Mouse (Mus musculus) testis, adult 2 months (tissue): Measurements from ENCODE around the gene Usp46. TPM values are rescaled to one million over a fixed set of nuclear protein-coding genes. Genes with fewer than 3 reads are reported as not detected.
"Not testable (repeated sequence)": the region's sequence is repeated elsewhere in the genome, so short reads cannot be mapped to it uniquely, and the experiment has no call there.

Experiments
- H3K27ac ChIP-seq: fragments of 200-500 bp; 2 replicates; pipeline ENCODE4 v1.5.1; 2012; ENCODE audit warnings: low read depth, low read length; ENCODE audit not compliant: control insufficient read depth, insufficient read depth
- H3K27me3 ChIP-seq: fragments of 200-500 bp; 2 replicates; pipeline ENCODE4 v1.6.1; 2012; ENCODE audit warnings: mild to moderate bottlenecking, low read length, moderate library complexity; ENCODE audit not compliant: control insufficient read depth, insufficient read depth
- H3K36me3 ChIP-seq: fragments of 200-500 bp; 2 replicates; pipeline ENCODE4 v1.6.1; 2012; ENCODE audit warnings: mild to moderate bottlenecking, low read length; ENCODE audit not compliant: control insufficient read depth, insufficient read depth
- H3K4me1 ChIP-seq: fragments of 200-500 bp; 2 replicates; pipeline ENCODE4 v1.6.1; 2012; ENCODE audit warnings: low read length; ENCODE audit not compliant: control insufficient read depth, insufficient read depth
- H3K4me3 ChIP-seq: fragments of 200-500 bp; 2 replicates; pipeline ENCODE4 v1.5.1; 2012; ENCODE audit warnings: low read depth, mild to moderate bottlenecking, low read length, moderate library complexity, mixed read lengths; ENCODE audit not compliant: control insufficient read depth
- CTCF ChIP-seq: fragments of 200-500 bp; IDR thresholded peaks from 2 replicates; pipeline ENCODE4 v1.5.1; 2012; ENCODE audit warnings: low read depth, mild to moderate bottlenecking, inconsistent platforms, low read length, moderate library complexity; ENCODE audit not compliant: control insufficient read depth, insufficient read depth, insufficient replicate concordance
- POLR2A ChIP-seq: fragments of 200-500 bp; IDR thresholded peaks from 2 replicates; pipeline ENCODE4 v1.6.1; 2012; ENCODE audit warnings: low read depth, mild to moderate bottlenecking, inconsistent platforms, low read length, moderate library complexity; ENCODE audit not compliant: control insufficient read depth
- polyA plus RNA-seq: library from polyadenylated mRNA; depleted of rRNA; stranded (reverse); fragments of >200 nt; gene quantifications from 2 replicates; pipeline ENCODE4 v1.2.3, GENCODE M21; 2012

Gene Usp46
- polyA plus RNA-seq, 1 experiment: 20.4 TPM

DNA sequence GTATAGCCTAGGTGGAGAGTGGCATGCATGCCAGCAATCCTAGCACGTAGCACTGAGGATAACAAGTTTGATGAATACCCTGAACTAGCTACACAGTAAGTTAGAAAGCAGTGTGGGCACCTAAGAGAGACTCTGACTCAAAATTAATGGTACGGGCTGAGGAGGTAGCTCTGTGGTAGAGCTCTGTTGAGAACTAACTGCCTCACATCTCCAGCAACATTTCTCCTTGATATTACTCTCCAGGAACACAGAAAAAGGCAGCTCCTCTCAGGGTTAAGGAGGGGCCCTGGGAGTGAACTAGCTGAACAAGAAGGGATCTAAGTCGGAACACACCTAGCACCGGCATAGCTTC, 24.2 kb upstream of the Usp46 start:
- H3K27me3 ChIP-seq: no peaks in the 10 kb centered on the region
- peak overlapping the region; percentile 93 for H3K27ac ChIP-seq
- TF ChIP-seq CTCF (no peak), POLR2A (no peak)
- H3K4me1 ChIP-seq: no peaks in the 10 kb centered on the region; the same call in 1 of the 2 replicates
- no peaks in the 10 kb centered on the region for H3K36me3 ChIP-seq
- peak overlapping the region; percentile 87 for H3K4me3 ChIP-seq

DNA sequence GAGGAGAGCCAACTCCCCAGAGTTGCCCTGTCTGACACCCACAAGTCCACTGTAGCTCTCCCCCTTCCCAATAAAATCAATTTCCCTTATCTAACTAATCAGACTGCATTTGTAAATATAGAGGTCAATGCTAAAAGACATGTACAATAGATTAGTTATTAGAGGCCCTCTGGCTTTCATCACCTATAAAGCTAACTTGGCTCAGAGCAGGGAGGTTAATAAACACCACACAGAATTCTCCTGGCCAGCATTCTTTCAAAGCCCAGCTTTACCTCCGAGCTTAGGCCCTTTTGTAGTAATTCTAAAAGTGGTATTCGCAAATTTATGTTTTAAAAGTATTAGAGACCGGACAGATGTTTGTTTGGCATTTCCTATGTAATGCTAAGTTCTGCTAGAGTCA, 21.4 kb upstream of the Usp46 start:
- H3K27ac ChIP-seq: no peak overlapping the region

DNA sequence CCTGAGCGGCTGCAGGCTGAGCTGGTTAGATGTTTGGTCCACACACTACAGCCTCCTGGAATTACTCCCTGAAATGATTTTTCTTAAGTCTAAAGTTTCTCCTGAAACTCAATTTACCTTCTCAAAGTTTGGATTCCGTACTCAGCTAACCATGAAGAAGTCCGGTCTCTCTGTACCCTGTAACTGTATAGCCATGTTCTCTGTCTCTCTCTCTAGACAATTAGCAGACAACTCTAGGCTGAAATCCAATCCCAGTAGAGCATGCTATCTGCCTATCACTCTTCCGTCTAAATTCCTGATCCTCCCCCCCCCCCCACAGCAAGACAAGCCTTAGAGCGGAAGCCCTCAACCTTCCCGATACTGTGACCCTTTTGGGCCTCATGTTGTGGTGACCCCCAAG, 13.5 kb upstream of the Usp46 start:
- H3K4me1 ChIP-seq: peaks cover under 1% of the 10 kb centered on the region; the same call in 1 of the 2 replicates
- H3K27ac ChIP-seq: no peak overlapping the region
- H3K36me3 ChIP-seq: no peaks in the 10 kb centered on the region
- no peaks in the 10 kb centered on the region for H3K27me3 ChIP-seq
- TF ChIP-seq POLR2A: no peak
- TF ChIP-seq CTCF: no peak
- H3K4me3 ChIP-seq: no peak overlapping the region

More for the DNA sequence above, 21.4 kb upstream of the Usp46 start:
- H3K4me1 ChIP-seq: no peaks in the 10 kb centered on the region; the same call in 1 of the 2 replicates
- H3K27me3 ChIP-seq: no peaks in the 10 kb centered on the region
- H3K36me3 ChIP-seq: no peaks in the 10 kb centered on the region
- TF ChIP-seq CTCF (no peak), POLR2A (no peak)
- no peak overlapping the region for H3K4me3 ChIP-seq

DNA sequence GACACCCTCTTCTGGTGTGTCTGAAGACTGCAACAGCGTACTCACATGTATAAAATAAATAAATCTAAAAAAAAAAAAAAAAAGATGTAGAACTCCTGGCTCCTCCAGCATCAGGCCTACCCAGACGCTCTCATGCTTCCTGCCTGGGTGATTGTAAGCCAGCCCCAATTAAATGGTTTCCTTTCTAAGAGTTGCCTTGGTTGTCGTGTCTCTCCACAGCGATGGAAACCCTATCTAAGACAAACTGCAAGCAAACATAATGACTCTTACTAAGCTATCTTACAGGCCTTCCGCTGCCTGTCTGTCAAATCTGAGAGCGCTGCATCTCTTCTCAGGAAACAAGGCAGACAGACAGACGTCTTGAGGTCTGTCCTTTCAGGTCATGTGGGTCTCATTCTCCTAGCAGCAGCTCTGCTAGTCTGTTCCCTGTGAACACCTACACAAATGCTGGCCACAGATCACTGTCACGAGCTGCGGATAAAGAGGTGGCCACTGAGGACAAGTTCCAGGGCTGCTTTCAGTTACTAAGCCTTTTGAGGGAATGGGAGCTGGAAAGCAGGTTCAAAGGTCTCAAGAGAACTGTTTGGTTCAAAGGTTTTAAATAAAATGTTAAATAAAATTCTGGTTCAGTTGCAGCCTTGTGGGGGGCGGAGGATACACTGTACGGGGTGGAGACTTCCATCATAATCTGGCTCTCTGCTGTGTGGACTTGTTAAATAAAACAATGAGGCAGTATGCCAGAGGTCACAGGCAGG, 10.8 kb upstream of the Usp46 start:
- H3K27ac ChIP-seq: no peak overlapping the region
- no peaks in the 10 kb centered on the region for H3K27me3 ChIP-seq
- no peaks in the 10 kb centered on the region for H3K36me3 ChIP-seq
- peaks cover 2% of the 10 kb centered on the region; the same call in 1 of the 2 replicates for H3K4me1 ChIP-seq
- H3K4me3 ChIP-seq: no peak overlapping the region
- TF ChIP-seq POLR2A: no peak
- no peak for TF ChIP-seq CTCF

DNA sequence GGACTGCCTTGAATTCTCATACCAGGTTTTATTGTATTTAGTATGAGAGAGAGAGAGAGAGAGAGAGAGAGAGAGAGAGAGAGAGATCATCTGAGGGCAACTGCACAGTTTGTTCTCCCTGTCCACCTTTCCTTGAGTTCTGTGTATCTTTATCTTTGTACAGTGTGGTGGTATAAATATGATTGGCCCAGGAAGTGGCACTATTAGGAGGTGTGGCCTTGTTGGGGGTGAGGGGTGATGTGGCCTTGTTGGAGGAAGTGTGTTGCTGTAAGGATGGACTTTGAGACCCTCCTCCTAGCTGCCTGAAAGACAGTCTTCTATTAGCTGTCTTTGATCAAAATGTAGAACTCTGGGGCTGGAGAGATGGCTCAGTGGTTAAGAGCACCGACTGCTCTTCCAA, 10.2 kb upstream of the Usp46 start:
- Histone ChIP-seq H3K4me3 (no peak overlapping the region), H3K27ac (no peak overlapping the region), H3K36me3 (no peaks in the 10 kb centered on the region), H3K27me3 (no peaks in the 10 kb centered on the region), H3K4me1 (peaks cover 2% of the 10 kb centered on the region; the same call in 1 of the 2 replicates)
- TF ChIP-seq POLR2A: no peak
- TF ChIP-seq CTCF: no peak

DNA sequence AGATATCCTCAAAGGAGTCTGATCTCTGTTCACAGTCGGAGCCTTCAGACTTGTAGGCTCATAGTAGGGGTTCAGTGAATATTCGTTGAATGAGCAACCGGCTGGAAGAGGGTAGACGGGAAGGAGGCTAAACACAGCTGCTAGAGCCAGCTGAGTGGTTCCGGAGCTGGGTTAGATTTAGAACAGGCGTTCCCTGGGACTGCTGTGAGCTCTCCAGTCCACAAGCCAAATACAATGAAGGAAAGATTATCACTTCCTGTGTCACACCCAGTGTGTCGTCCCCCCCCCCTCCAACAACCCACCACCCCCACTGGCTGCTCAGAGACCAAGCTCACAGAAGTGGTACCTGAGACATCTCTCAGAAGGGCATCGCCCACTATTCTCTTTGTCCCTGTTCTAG, 9.7 kb upstream of the Usp46 start:
- no peaks in the 10 kb centered on the region for H3K36me3 ChIP-seq
- no peak for TF ChIP-seq POLR2A
- TF ChIP-seq CTCF: no peak
- no peak overlapping the region for H3K4me3 ChIP-seq
- H3K27ac ChIP-seq: no peak overlapping the region
- H3K4me1 ChIP-seq: peaks cover 2% of the 10 kb centered on the region; the same call in 1 of the 2 replicates
- H3K27me3 ChIP-seq: no peaks in the 10 kb centered on the region

DNA sequence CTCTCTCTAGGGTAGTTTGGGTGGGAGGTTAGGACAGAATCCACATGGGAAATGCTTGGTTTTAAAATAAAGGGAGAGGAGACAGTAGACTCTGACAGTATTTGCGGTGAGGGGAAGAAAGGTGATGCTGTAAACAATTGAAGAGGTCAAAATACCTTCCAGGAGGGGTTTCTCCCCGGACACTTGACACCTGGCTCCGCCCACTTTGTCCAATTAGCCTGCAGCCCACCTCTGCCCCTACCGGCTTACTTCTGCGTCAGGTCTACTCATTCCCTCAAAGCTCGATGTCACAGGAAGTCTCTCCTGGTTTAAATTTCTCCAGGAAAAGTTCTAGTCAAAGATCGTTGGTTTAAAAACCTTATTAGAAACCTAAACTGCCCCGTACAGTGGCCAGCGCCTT, 8.5 kb upstream of the Usp46 start:
- H3K4me1 ChIP-seq: peaks cover 2% of the 10 kb centered on the region; the same call in 1 of the 2 replicates
- H3K27me3 ChIP-seq: no peaks in the 10 kb centered on the region
- no peak overlapping the region for H3K27ac ChIP-seq
- TF ChIP-seq CTCF: no peak
- no peaks in the 10 kb centered on the region for H3K36me3 ChIP-seq
- H3K4me3 ChIP-seq: no peak overlapping the region

DNA sequence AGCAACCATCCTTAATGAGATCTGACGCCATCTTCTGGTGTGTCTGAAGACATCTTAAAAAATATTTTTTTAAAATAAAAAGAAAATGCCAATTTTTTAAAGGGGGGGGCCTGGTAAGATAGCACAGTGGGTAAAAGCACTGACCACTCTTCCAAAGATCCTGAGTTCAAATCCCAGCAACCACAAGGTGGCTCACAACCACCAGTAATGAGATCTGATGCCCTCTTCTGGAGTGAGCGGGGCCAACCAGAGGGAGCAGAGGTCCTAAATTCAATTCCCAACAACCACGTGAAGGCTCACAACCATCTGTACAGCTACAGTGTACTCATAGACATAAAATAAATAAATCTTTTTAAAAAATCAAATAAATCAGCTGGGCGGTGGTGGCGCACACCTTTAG, 2.3 kb upstream of the Usp46 start:
- H3K4me3 ChIP-seq, H3K27ac ChIP-seq, H3K27me3 ChIP-seq, H3K4me1 ChIP-seq, H3K36me3 ChIP-seq: not testable (repeated sequence)
